Mouse (Mus musculus): ENCODE measurements around the gene Cops7a. TPM values are rescaled to one million over a fixed set of nuclear protein-coding genes. Genes with fewer than 3 reads are reported as not detected.

The Cops7a gene
- polyA plus RNA-seq, 1 experiment from 2014 or later = 150 TPM

DNA sequence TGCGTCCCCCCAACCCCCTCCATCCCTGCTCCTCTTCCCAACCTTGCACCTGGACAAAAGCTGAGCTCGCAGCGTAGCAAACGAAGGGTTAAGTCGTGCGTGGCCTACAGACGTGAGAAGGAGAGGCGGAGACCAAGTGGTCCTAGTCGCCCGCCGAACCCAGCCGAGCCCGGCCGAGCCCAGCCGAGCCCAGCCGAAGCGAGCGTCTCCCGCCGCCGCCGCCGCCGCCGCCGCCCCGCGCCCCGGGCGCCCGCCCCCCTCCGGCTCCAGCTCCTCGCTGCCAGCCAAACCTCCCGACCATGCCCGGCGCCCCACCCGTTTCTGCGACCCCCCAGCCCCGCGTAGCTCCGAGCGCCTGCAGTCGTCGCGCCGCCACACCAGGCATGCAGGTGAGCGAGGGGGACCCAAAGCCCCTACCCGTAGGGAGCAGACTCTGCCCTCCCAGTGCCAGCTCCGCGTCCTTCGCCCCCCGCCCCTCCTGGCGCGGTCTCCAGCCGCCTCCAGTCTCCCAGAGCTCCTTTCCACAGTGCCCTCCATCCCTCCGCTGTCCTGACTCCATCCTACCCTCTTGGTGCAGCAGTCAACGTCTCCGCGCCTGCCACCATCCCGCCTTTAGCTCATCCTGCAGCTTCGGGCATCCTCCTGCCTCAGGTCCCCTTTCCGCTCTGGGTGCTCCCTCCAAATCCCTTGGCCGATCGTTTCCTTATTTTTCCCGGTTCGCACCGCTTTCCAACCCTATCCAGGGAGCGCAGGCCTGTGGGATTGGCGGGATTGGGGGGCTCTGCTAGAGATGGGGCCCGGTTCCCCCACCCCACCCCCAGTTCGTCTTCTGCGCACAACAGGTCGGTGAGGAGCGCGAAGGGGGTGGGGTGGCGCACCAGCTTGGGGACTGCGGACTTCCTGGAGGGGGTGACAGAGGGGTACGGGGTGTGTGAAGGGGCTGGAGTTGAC, 31.5 kb upstream of the Cops7a start, which contains the start of gene Pianp:
Gene Pianp, plus strand, starts transcription at position 144 of the 951 bp plus-strand sequence.
- H3K9ac ChIP-seq = peak within 1 kb of the TSS; percentile 37
- ATAC-seq (ENCODE audit: insufficient number of reproducible peaks, low FRiP score, low TSS enrichment, low read depth) = peak; percentile 65
- WGBS = 1% methylated on average over 52 of the region's 78 CpGs
- H3K27me3 ChIP-seq = peaks cover 77% of the 10 kb centered on the region
- H3K27ac ChIP-seq (replicated peaks) = no peak within 1 kb of the TSS; the same call in 1 of the 2 replicates
- peak within 1 kb of the TSS; percentile 65 for H3K4me3 ChIP-seq (replicated peaks)
- H3K4me1 ChIP-seq = peaks cover 44% of the 10 kb centered on the region
- peak within 1 kb of the TSS; percentile 100 for H3K4me2 ChIP-seq (replicated peaks)
- no peaks in the 10 kb centered on the region for H3K9me3 ChIP-seq (replicated peaks)
- no peaks in the 10 kb centered on the region for H3K36me3 ChIP-seq

DNA sequence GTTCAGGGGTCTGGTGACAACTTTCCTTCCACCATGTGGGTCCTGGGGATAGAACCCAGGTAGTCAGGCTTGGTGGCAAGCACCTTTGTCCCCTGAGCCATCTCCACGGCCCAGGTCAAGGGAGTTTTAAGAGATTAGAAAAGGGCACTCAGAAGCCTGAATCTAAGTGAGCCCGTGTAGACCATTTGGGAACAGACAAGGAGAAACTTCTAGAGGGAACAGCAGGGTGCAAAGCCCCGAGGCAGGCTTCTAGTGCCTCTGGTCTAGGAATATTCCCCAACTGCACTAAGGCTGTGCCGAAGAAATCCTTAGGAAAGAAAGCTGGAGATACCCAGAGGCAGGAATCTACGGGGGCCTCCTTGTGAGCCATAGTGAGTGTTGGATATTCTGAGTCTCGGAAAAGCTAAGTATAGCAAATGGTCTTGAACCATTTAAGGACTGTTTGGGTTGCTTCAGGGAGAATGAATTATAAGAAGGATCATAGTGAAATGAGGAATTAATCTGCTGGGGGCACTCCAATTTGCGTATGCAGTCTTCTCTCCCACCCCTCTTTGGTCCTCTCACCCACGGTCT, 30.6 kb upstream of the Cops7a start:
- Histone ChIP-seq H3K4me3 (replicated peaks) (peak overlapping the region; percentile 65), H3K9me3 (replicated peaks) (no peaks in the 10 kb centered on the region), H3K4me1 (peaks cover 41% of the 10 kb centered on the region), H3K27ac (replicated peaks) (no peak overlapping the region), H3K4me2 (replicated peaks) (peak overlapping the region; percentile 100), H3K9ac (no peak overlapping the region), H3K36me3 (no peaks in the 10 kb centered on the region), H3K27me3 (peaks cover 77% of the 10 kb centered on the region)
- 41% methylated on average over 8 of the region's 8 CpGs for WGBS
- no peak for ATAC-seq (ENCODE audit: insufficient number of reproducible peaks, low FRiP score, low TSS enrichment, low read depth)

DNA sequence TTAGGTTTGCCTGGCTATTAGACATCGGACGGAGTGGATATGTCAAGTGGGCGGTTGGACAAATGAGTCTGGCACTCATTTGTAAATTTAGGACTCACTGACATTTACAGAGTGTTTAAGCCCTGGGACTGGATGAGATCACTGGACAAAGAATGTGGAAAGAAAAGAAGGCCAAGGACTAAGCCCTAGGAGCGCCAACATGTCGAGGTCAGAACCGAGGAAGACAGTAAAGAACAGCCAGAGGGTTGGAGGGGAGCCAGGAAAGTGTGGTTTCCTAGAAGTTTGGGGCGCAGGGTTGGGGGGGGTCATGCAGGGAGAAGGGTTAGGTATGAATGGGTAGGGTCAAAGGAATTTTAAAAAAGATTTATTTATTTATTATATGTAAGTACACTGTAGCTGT, 29.9 kb upstream of the Cops7a start:
- Histone ChIP-seq H3K36me3 (no peaks in the 10 kb centered on the region), H3K4me1 (peaks cover 41% of the 10 kb centered on the region), H3K27ac (replicated peaks) (no peak overlapping the region), H3K4me3 (replicated peaks) (no peak overlapping the region), H3K27me3 (peaks cover 74% of the 10 kb centered on the region), H3K4me2 (replicated peaks) (no peak overlapping the region), H3K9me3 (replicated peaks) (no peaks in the 10 kb centered on the region), H3K9ac (no peak overlapping the region)
- whole genome bisulfite sequencing = 71% methylated on average over 7 of the region's 7 CpGs
- ATAC-seq (ENCODE audit: insufficient number of reproducible peaks, low FRiP score, low TSS enrichment, low read depth) = no peak

DNA sequence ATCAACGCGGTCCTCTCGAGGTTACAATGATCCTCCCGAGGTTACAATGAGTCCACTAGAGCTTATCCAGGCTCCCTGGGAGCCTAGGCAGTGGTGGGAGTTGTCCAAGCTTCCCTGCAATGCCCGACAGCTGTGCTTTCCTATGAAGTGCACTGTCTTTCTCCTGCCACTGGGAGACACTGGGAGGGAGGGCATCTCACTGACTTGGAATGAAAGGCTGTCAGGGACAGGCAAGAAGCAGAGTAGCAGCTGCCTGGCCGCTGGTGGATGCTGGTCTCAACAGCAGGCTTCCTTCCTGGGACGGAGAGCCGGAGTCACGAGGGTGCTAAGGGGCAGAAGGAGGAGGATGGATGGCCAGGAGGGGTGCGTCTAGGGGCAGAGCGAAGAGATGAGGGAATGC, 28.5 kb upstream of the Cops7a start:
- ATAC-seq (ENCODE audit: insufficient number of reproducible peaks, low FRiP score, low TSS enrichment, low read depth) = no peak
- H3K9ac ChIP-seq = no peak overlapping the region
- H3K4me1 ChIP-seq = peaks cover 32% of the 10 kb centered on the region
- no peak overlapping the region for H3K4me2 ChIP-seq (replicated peaks)
- peaks cover 61% of the 10 kb centered on the region for H3K27me3 ChIP-seq
- no peaks in the 10 kb centered on the region for H3K36me3 ChIP-seq
- no peak overlapping the region for H3K4me3 ChIP-seq (replicated peaks)
- 11% methylated on average over 11 of the region's 11 CpGs for WGBS
- no peak overlapping the region for H3K27ac ChIP-seq (replicated peaks)
- H3K9me3 ChIP-seq (replicated peaks) = no peaks in the 10 kb centered on the region

DNA sequence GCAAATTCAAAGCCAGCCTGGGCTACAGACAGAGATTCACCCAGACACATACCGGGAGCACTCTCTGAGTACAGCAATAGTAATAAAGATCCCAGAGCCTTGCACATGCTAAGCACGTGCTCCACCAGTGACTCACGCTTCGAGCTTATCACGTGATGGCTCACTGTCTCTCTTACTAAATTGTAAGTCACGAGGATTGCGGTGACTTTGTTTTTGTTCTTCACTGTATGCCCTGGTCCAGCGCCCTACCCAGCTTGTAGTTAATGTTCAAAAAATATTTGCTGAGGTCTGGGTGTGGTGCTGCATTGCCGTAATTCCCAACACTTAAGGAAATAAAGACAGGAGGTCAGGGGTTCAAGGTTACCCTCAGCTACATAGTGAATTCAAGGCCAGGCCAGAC, 28.0 kb upstream of the Cops7a start:
- no peak overlapping the region for H3K27ac ChIP-seq (replicated peaks)
- no peak overlapping the region for H3K4me3 ChIP-seq (replicated peaks)
- no peaks in the 10 kb centered on the region for H3K36me3 ChIP-seq
- H3K27me3 ChIP-seq = peaks cover 56% of the 10 kb centered on the region
- H3K9ac ChIP-seq = no peak overlapping the region
- H3K4me2 ChIP-seq (replicated peaks) = no peak overlapping the region
- no peaks in the 10 kb centered on the region for H3K9me3 ChIP-seq (replicated peaks)
- H3K4me1 ChIP-seq = peaks cover 28% of the 10 kb centered on the region
- ATAC-seq (ENCODE audit: insufficient number of reproducible peaks, low FRiP score, low TSS enrichment, low read depth) = no peak
- 78% methylated on average over 9 of the region's 9 CpGs for WGBS

DNA sequence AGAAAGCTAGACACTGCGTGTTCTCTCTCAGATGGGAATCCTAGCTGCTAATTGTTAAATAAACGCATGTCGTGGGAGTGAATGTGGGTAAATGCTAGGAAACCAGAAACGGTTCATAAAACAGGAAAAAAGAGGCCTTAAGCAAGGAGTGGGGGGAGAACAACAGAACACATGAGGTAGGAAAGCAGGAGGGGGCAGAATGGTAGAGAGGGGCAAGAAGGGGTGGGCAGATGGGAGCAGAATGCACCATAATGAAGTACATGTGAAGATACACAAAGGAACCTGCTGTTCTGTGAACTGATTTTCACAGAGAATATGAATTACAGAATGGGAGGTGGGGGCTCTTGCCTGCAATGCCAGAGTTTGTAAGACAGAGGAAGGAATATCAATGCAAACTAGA, 26.9 kb upstream of the Cops7a start:
- no peak for ATAC-seq (ENCODE audit: insufficient number of reproducible peaks, low FRiP score, low TSS enrichment, low read depth)
- no peaks in the 10 kb centered on the region for H3K36me3 ChIP-seq
- no peak overlapping the region for H3K4me3 ChIP-seq (replicated peaks)
- no peak overlapping the region for H3K9ac ChIP-seq
- no peak overlapping the region for H3K4me2 ChIP-seq (replicated peaks)
- WGBS = 67% methylated on average over 4 of the region's 4 CpGs
- H3K9me3 ChIP-seq (replicated peaks) = no peaks in the 10 kb centered on the region
- peaks cover 17% of the 10 kb centered on the region for H3K4me1 ChIP-seq
- H3K27me3 ChIP-seq = peaks cover 47% of the 10 kb centered on the region
- H3K27ac ChIP-seq (replicated peaks) = no peak overlapping the region

DNA sequence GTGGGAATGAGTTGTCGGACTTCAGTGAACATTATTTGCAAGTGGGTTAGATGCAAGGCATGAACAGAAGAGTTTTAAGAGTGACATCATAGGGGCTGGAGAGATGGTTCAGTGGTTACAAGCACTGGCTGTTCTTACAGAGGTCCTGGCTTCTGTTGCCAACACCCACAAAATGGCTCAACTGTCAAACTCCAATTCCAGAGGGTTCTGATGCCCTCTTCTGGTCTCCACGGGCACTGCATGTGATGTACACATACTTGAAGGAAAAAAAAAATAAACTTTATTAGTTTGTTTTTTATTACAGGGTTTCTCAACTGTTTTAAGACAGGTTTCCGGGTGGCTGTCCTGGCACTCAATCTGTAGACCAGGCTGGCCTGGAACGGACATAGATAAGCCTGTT, 2.4 kb upstream of the Cops7a start:
- ATAC-seq (ENCODE audit: insufficient number of reproducible peaks, low FRiP score, low TSS enrichment, low read depth) = no peak
- Histone ChIP-seq H3K4me2 (replicated peaks) (no peak overlapping the region), H3K27ac (replicated peaks) (no peak overlapping the region), H3K9me3 (replicated peaks) (no peaks in the 10 kb centered on the region), H3K4me3 (replicated peaks) (no peak overlapping the region), H3K4me1 (peaks cover 10% of the 10 kb centered on the region), H3K9ac (no peak overlapping the region), H3K36me3 (no peaks in the 10 kb centered on the region), H3K27me3 (no peaks in the 10 kb centered on the region)
- WGBS = 78% methylated on average over 4 of the region's 4 CpGs

DNA sequence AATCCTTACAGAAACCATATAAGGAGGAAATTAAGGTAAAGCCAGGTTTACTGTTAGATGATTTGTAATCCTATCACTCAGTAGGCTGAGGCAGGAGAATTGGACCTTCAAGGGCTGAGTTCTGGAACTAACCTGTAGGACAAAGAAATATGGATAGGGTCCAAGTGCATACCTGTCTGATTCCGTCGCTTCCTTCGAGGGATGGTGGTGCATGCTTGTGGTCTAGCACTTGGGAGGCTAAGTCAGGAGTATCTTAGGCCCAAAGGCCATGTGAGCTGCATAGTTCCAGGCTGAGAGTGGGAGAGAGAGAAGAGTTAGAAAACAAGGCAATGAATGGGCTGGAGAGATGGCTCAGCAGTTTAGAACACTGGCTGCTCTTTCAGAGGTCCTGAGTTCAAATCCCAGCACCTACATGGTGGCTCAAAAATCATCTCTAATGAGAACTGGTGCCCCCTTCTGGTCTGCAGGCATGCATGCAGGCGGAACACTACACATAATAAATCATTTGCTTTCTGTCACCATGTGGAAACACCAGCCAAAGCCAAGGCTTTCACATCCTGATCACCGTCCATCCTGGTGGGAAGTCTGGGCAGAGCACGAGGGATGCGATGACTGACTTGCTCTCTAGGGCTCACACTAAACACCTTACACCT, 1.3 kb upstream of the Cops7a start:
- peaks cover 11% of the 10 kb centered on the region; the same call in 1 of the 2 replicates for H3K36me3 ChIP-seq
- ATAC-seq (ENCODE audit: insufficient number of reproducible peaks, low FRiP score, low TSS enrichment, low read depth) = no peak
- peak overlapping the region; percentile 88 for H3K4me2 ChIP-seq (replicated peaks)
- 97% methylated on average over 7 of the region's 7 CpGs for WGBS
- H3K4me3 ChIP-seq (replicated peaks) = peak overlapping the region; percentile 84
- H3K9me3 ChIP-seq (replicated peaks) = no peaks in the 10 kb centered on the region
- no peaks in the 10 kb centered on the region for H3K27me3 ChIP-seq
- H3K9ac ChIP-seq = 0 out of 2 replicates have a peak overlapping the region, but pooled peaks have one; percentile 90
- no peak overlapping the region for H3K27ac ChIP-seq (replicated peaks)
- H3K4me1 ChIP-seq = peaks cover 10% of the 10 kb centered on the region

DNA sequence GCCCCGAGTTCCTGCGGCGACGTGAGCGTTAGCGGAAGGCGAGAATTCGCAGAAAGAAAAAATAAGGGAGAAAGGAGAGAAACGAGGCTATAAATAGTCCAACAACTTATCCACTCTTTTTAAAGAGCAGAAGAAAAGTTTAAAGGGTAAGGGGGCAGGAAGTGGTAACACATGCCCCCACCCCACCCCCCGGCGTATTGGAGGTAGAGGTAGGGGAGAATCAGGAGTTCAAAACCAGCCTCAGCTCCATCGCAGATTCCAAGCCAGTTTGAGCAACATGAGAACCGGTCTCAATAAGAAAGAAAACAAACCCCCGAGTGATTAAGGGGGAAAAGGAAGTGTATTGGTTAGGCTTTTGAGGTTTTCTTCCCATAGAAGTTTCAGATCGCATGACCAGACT, 409 bp upstream of the Cops7a start:
- Histone ChIP-seq H3K9ac (peak overlapping the region; percentile 90), H3K27me3 (no peaks in the 10 kb centered on the region), H3K4me2 (replicated peaks) (peak overlapping the region; percentile 88), H3K9me3 (replicated peaks) (no peaks in the 10 kb centered on the region), H3K27ac (replicated peaks) (peak overlapping the region; percentile 94), H3K4me3 (replicated peaks) (peak overlapping the region; percentile 84), H3K36me3 (peaks cover 17% of the 10 kb centered on the region), H3K4me1 (peaks cover 10% of the 10 kb centered on the region)
- no peak for ATAC-seq (ENCODE audit: insufficient number of reproducible peaks, low FRiP score, low TSS enrichment, low read depth)
- WGBS = 12% methylated on average over 15 of the region's 15 CpGs

DNA sequence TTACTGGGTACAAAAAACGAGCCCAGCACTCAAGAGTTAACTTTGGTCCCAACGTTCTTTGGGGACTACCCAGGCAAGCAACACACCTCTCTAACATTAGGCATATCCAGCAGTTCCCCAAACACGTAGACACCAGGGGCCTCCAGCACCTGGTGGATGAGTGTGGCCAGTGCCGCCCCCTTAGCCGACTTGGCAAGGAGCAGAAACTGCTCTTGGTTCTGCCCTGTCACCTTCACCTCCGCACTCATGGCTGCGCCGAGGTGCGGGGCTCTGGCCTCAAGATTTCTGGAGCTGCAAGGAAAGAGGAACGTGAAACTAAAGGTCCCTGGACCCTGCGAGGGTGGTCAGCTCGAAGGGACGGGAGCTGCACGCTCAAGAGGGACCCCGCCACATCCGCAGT, 700 bp downstream of the Cops7a start:
- 27% methylated on average over 16 of the region's 16 CpGs for WGBS
- Histone ChIP-seq H3K9ac (peak overlapping the region; percentile 90), H3K4me3 (replicated peaks) (peak overlapping the region; percentile 84), H3K27me3 (no peaks in the 10 kb centered on the region), H3K27ac (replicated peaks) (peak overlapping the region; percentile 94), H3K9me3 (replicated peaks) (no peaks in the 10 kb centered on the region), H3K36me3 (peaks cover 28% of the 10 kb centered on the region), H3K4me2 (replicated peaks) (peak overlapping the region; percentile 88), H3K4me1 (peaks cover 10% of the 10 kb centered on the region)
- no peak for ATAC-seq (ENCODE audit: insufficient number of reproducible peaks, low FRiP score, low TSS enrichment, low read depth)

DNA sequence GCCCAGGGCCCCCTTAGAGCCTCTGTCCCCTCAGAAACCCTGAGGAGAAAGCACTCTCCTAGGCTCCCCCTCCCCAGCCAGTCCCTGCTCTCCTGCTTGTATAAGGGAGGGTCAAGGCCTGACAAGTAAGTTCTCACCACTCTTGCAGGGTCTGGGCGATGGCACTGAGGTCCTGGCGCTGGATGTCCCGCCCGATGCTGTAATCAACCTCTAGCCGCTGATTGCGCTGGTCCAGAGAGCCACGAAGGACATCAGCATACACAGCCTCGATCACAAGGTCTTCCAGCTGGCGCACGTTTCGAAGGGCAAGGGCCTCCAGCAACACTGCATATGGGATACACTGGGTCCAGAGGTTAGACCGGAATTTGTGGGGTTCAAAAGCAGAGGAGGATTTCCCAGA, 4.3 kb downstream of the Cops7a start:
- H3K9me3 ChIP-seq (replicated peaks) = no peaks in the 10 kb centered on the region
- peaks cover 10% of the 10 kb centered on the region for H3K4me1 ChIP-seq
- no peak overlapping the region for H3K27ac ChIP-seq (replicated peaks)
- no peak overlapping the region for H3K9ac ChIP-seq
- peaks cover 58% of the 10 kb centered on the region for H3K36me3 ChIP-seq
- no peak overlapping the region for H3K4me2 ChIP-seq (replicated peaks)
- no peak overlapping the region for H3K4me3 ChIP-seq (replicated peaks)
- no peak for ATAC-seq (ENCODE audit: insufficient number of reproducible peaks, low FRiP score, low TSS enrichment, low read depth)
- H3K27me3 ChIP-seq = no peaks in the 10 kb centered on the region
- 93% methylated on average over 12 of the region's 12 CpGs for WGBS

Measured in embryonic facial prominence, embryonic 15.5 days (tissue).